Mouse (Mus musculus): Measurements from ENCODE around the gene Gm12169. TPM values are rescaled to one million over a fixed set of nuclear protein-coding genes. Genes with fewer than 3 reads are reported as not detected.
"Not testable (repeated sequence)": the region's sequence is repeated elsewhere in the genome, so short reads cannot be mapped to it uniquely, and the experiment has no call there.

Gene Gm12169
- polyA plus RNA-seq (2016; fragmentation: Nextera tagmentation; extraction: Ambion mirVana), result not detected in 2 replicates

DNA sequence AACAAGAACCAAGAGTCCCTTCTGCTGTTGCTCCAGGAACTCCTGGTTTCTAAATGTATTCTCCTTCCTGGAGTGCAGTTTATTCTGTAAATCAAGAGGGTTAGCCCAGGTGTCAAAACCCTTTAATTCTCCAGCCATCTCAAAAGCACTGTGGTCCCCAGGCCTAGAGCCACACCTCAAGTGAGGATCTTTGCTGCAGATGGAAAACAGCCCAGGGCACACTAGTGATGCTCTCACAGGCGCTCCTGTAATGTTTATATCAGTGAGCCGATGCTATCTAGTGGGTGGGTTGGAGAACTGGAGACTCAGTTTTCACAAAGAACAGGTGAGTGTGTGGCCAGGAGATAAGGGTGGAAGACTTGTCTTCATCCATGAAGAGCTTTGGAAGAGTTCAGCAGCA, at the start of gene Gm12169:
Gm12169 (plus strand) TSS at position 301 of the 400 bp plus-strand sequence.
- no peak within 1 kb of the TSS for H3K4me3 ChIP-seq
- WGBS, result 85% methylated on average over 2 of the region's 2 CpGs
- ATAC-seq (ENCODE audit: low FRiP score, low read depth), result no peak

DNA sequence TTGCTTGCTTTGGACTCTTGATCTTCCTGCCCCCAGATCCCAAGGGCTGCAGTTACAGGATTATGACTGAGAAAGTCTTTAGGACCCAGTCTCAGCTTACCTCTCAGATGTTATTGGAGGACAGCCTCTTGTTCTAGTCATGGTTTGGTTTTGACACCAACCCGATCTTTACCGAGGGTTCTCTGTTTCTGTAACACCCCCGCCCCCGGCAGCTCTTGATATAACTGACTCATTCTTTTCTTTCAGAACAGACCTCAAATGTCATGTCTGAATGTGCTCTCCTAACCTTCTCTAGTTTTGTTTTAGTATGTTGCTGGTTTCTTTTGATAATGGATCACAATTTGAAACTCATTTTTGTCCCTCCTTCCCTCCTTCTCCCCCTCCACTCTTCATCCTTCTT, 49.8 kb upstream of the Gm12169 start:
- Histone ChIP-seq H3K27ac (no peak overlapping the region), H3K27me3 (replicated peaks) (no peaks in the 10 kb centered on the region), H3K9me3 (no peaks in the 10 kb centered on the region), H3K9ac (no peak overlapping the region), H3K36me3 (no peaks in the 10 kb centered on the region), H3K4me2 (replicated peaks) (no peak overlapping the region), H3K4me3 (no peak overlapping the region), H3K4me1 (no peaks in the 10 kb centered on the region)
- ATAC-seq (ENCODE audit: low FRiP score, low read depth), result no peak
- 92% methylated on average over 4 of the region's 4 CpGs for WGBS

More for the DNA sequence above, at the start of gene Gm12169:
- Histone ChIP-seq H3K36me3 (no peaks in the 10 kb centered on the region), H3K27ac (no peak within 1 kb of the TSS), H3K4me1 (no peaks in the 10 kb centered on the region), H3K4me2 (replicated peaks) (no peak within 1 kb of the TSS), H3K27me3 (replicated peaks) (no peaks in the 10 kb centered on the region), H3K9me3 (no peaks in the 10 kb centered on the region), H3K9ac (no peak within 1 kb of the TSS)

DNA sequence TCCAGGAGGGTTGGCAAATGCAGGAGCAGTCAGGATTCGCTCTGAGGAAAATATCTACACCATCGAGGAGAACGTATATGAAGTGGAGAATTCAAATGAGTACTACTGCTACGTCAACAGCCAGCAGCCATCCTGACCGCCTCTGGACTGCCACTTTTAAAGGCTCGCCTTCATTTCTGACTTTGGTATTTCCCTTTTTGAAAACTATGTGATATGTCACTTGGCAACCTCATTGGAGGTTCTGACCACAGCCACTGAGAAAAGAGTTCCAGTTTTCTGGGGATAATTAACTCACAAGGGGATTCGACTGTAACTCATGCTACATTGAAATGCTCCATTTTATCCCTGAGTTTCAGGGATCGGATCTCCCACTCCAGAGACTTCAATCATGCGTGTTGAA, 44.7 kb upstream of the Gm12169 start:
- Histone ChIP-seq H3K4me1 (no peaks in the 10 kb centered on the region), H3K36me3 (no peaks in the 10 kb centered on the region), H3K9me3 (no peaks in the 10 kb centered on the region), H3K9ac (no peak overlapping the region), H3K4me3 (no peak overlapping the region), H3K27me3 (replicated peaks) (no peaks in the 10 kb centered on the region), H3K27ac (no peak overlapping the region), H3K4me2 (replicated peaks) (no peak overlapping the region)
- no peak for ATAC-seq (ENCODE audit: low FRiP score, low read depth)
- 93% methylated on average over 9 of the region's 9 CpGs for WGBS

DNA sequence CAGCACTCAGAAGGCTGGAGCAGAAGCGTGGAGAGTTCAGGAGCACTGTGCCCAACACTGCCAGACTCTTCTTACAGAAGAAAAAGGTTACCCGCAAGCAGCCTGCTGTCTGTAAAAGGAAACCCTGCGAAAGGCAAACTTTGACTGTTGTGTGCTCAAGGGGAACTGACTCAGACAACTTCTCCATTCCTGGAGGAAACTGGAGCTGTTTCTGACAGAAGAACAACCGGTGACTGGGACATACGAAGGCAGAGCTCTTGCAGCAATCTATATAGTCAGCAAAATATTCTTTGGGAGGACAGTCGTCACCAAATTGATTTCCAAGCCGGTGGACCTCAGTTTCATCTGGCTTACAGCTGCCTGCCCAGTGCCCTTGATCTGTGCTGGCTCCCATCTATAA, 43.5 kb upstream of the Gm12169 start:
- no peaks in the 10 kb centered on the region for H3K27me3 ChIP-seq (replicated peaks)
- no peaks in the 10 kb centered on the region for H3K9me3 ChIP-seq
- no peaks in the 10 kb centered on the region for H3K4me1 ChIP-seq
- no peaks in the 10 kb centered on the region for H3K36me3 ChIP-seq
- no peak overlapping the region for H3K9ac ChIP-seq
- no peak overlapping the region for H3K27ac ChIP-seq
- H3K4me3 ChIP-seq, result no peak overlapping the region
- 84% methylated on average over 7 of the region's 7 CpGs for WGBS
- H3K4me2 ChIP-seq (replicated peaks), result no peak overlapping the region
- no peak for ATAC-seq (ENCODE audit: low FRiP score, low read depth)

DNA sequence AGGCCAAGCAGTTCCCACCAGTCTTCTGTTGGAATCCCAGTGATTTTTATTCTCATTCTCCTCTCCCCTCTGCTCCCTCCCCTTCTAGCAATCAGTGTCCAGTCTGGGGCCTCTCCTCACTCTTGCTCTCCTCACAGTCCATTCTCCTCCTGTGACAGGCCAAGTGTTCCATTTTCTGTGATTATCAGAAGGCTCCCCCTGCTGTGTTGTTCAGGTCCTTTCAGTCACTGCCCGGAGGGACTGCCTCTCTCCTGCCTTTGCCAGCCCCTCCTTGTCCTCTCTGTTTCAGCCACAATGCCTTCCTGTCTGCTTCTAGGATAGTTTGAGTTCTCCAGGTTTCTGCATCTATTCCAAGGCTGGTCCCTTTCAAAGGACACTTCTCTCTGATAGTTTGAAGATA, 35.8 kb upstream of the Gm12169 start:
- no peak overlapping the region for H3K4me3 ChIP-seq
- ATAC-seq (ENCODE audit: low FRiP score, low read depth), result no peak
- H3K36me3 ChIP-seq, result no peaks in the 10 kb centered on the region
- no peaks in the 10 kb centered on the region for H3K4me1 ChIP-seq
- WGBS, result 13% methylated on average over 1 of the region's 1 CpGs
- no peak overlapping the region for H3K9ac ChIP-seq
- H3K4me2 ChIP-seq (replicated peaks), result no peak overlapping the region
- no peak overlapping the region for H3K27ac ChIP-seq
- no peaks in the 10 kb centered on the region for H3K27me3 ChIP-seq (replicated peaks)
- H3K9me3 ChIP-seq, result no peaks in the 10 kb centered on the region

DNA sequence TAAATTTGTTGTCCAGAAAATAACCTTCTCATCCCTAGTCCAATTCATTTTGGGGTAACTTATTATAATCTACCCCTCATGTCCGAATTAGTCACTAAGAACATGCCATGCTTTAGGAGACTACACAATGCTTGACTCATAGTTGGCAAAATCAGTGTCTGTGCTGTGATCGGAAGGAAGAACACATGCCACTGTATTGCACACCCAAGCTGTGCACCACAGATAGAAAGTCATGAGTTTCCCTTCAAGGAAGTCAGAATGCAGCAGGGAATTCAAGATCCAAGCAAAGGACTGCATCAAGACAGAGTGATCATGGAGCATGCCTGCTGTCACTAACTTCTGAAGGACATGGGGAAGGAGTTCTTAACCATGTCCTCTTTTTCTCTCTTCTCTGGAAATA, 35.4 kb upstream of the Gm12169 start:
- H3K4me2 ChIP-seq (replicated peaks), result no peak overlapping the region
- no peak overlapping the region for H3K9ac ChIP-seq
- no peaks in the 10 kb centered on the region for H3K4me1 ChIP-seq
- no peak for ATAC-seq (ENCODE audit: low FRiP score, low read depth)
- no peak overlapping the region for H3K4me3 ChIP-seq
- H3K27ac ChIP-seq, result no peak overlapping the region
- no peaks in the 10 kb centered on the region for H3K9me3 ChIP-seq
- H3K27me3 ChIP-seq (replicated peaks), result no peaks in the 10 kb centered on the region
- 85% methylated on average over 2 of the region's 2 CpGs for WGBS
- no peaks in the 10 kb centered on the region for H3K36me3 ChIP-seq

DNA sequence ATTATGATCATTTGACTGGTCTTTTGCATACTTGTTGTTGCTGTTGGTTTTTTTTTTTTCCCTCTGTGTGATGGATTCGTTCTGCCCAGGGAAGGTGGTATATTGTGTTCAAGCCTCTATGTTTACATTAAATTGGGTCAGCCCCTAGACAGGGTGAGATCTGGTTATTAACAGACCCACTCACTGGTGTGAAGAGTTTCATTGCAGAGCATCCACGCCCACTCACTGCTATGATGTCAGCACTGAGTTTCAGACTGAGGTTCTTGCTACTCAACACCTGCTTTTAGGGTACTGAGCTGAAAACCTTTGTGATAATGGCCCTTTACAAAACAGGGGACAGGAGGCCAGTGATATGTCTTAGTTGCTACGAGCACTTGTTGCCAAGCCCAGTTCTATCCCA, 16.9 kb upstream of the Gm12169 start:
- no peak for ATAC-seq (ENCODE audit: low FRiP score, low read depth)
- WGBS, result 80% methylated on average over 3 of the region's 3 CpGs
- Histone ChIP-seq H3K4me3 (no peak overlapping the region), H3K4me1 (no peaks in the 10 kb centered on the region), H3K27me3 (replicated peaks) (no peaks in the 10 kb centered on the region), H3K4me2 (replicated peaks) (no peak overlapping the region), H3K36me3 (no peaks in the 10 kb centered on the region), H3K27ac (no peak overlapping the region), H3K9ac (no peak overlapping the region), H3K9me3 (no peaks in the 10 kb centered on the region)

DNA sequence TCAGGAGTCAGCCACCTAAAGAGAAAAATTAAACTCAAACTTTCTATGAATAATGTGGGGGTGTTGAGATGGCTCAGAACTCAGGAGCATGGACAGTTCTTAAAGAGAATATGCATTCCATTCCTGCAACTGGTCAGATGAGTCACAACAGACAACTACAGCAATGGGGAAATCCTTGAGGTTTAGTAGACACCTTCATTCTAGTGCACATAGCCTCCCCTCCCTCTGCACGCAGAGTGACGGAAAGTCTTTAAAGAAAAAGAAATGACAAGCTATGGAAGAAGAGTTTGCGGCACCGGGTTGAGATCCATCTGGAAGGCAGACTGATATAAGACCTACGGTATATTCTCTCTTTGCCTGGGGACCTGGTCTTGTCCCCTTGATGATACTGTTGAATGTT, 14.1 kb upstream of the Gm12169 start:
- Histone ChIP-seq H3K9me3 (no peaks in the 10 kb centered on the region), H3K4me3 (no peak overlapping the region), H3K9ac (no peak overlapping the region), H3K4me1 (no peaks in the 10 kb centered on the region), H3K27ac (no peak overlapping the region), H3K4me2 (replicated peaks) (no peak overlapping the region), H3K27me3 (replicated peaks) (no peaks in the 10 kb centered on the region), H3K36me3 (no peaks in the 10 kb centered on the region)
- 96% methylated on average over 5 of the region's 5 CpGs for WGBS
- ATAC-seq (ENCODE audit: low FRiP score, low read depth), result no peak

DNA sequence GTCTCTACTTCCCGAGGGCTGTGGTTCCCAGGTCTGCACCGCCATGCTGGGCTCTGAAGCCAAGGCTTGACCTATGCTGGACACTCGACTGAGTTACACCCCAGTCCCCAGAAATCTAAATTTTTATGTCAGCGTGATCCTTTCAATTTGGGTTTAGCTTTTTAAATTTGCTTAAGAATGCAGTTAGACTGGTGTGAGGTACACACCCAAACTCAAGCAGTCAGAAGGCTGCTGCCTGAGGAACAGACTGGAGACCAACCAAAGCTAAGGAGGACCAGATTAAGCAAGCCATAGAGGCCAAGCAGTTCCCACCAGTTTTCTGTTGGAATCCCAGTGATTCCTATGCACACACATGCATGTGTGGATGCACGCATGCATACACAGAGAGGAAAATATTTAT, 2.7 kb upstream of the Gm12169 start:
- H3K4me3 ChIP-seq; ATAC-seq (ENCODE audit: low FRiP score, low read depth): not testable (repeated sequence)
- 86% methylated on average over 5 of the region's 5 CpGs for WGBS

DNA sequence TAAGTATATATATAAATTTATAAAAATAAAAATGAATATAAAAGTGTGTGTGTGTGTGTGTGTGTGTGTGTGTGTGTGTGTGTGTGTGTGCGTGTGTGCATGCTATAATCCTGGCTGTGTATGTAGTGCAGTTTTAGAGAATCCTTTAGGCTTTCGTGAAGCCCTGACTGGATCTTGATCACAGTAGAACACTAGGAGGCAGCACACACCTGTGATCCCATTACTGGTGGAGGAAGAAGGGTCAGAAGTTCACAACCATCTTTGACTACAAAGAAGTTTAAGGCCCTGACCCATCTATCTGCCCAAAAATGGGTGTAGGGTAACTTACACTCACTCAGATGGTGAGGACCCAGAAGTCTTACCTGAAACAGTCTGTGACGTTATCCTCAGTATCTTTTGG, 1.3 kb upstream of the Gm12169 start:
- H3K27ac ChIP-seq, result no peak overlapping the region
- 86% methylated on average over 3 of the region's 3 CpGs for WGBS
- no peaks in the 10 kb centered on the region for H3K4me1 ChIP-seq

More for the DNA sequence above, 2.7 kb upstream of the Gm12169 start:
- H3K27ac ChIP-seq; H3K9me3 ChIP-seq; H3K9ac ChIP-seq; H3K4me1 ChIP-seq; H3K27me3 ChIP-seq (replicated peaks); H3K4me2 ChIP-seq (replicated peaks); H3K36me3 ChIP-seq: not testable (repeated sequence)

DNA sequence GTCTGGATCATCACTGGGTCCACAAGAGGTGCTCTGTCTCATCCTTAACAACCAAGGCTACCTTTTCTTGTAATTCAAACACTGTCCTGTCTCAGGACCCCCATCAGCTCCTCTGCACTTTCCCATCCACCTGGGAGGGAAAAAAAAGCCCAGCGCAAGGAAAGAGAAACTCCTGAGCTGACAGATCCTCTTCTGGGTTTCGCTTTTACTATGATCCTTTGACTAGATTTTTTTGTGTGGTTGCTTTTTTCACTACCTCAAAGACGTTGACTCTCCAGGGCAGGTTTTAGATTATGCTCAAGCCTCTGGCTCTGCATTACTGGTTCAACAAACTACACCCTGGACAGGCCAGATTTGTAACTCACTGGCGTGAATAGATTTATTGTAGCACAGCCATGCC, 6.1 kb downstream of the Gm12169 start:
- WGBS, result 78% methylated on average over 4 of the region's 4 CpGs
- Histone ChIP-seq H3K27me3 (replicated peaks) (no peaks in the 10 kb centered on the region), H3K9ac (no peak overlapping the region), H3K4me2 (replicated peaks) (no peak overlapping the region), H3K27ac (no peak overlapping the region), H3K36me3 (no peaks in the 10 kb centered on the region), H3K4me1 (no peaks in the 10 kb centered on the region), H3K9me3 (no peaks in the 10 kb centered on the region), H3K4me3 (no peak overlapping the region)
- ATAC-seq (ENCODE audit: low FRiP score, low read depth), result no peak

More for the DNA sequence above, 1.3 kb upstream of the Gm12169 start:
- Histone ChIP-seq H3K36me3 (no peaks in the 10 kb centered on the region), H3K27me3 (replicated peaks) (no peaks in the 10 kb centered on the region), H3K9ac (no peak overlapping the region), H3K4me3 (no peak overlapping the region), H3K9me3 (no peaks in the 10 kb centered on the region), H3K4me2 (replicated peaks) (no peak overlapping the region)
- no peak for ATAC-seq (ENCODE audit: low FRiP score, low read depth)

DNA sequence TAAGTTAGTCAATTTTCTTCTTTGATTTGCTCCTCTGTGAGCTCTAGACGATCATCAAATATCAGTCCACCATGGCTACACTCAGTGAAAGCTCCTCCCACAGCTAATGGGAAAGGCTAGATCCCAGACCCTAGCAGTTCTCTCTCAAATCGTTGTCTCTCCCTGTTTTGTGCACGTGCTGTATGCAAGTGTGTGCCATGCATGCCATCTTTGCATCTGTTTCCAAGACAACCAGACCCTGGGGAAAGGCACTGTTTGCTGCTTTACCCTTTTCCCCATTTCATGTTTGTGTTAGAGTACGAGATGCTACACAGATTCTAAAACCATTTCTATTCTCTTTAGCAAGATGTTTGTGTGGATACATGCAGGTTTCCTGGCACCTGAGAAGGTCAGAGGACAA, 13.0 kb downstream of the Gm12169 start:
- H3K4me3 ChIP-seq, result no peak overlapping the region
- H3K36me3 ChIP-seq, result no peaks in the 10 kb centered on the region
- no peak overlapping the region for H3K9ac ChIP-seq
- no peak overlapping the region for H3K27ac ChIP-seq
- H3K9me3 ChIP-seq, result no peaks in the 10 kb centered on the region
- WGBS, result 70% methylated on average over 4 of the region's 4 CpGs
- no peaks in the 10 kb centered on the region for H3K4me1 ChIP-seq
- no peaks in the 10 kb centered on the region for H3K27me3 ChIP-seq (replicated peaks)
- H3K4me2 ChIP-seq (replicated peaks), result no peak overlapping the region
- ATAC-seq (ENCODE audit: low FRiP score, low read depth), result no peak

DNA sequence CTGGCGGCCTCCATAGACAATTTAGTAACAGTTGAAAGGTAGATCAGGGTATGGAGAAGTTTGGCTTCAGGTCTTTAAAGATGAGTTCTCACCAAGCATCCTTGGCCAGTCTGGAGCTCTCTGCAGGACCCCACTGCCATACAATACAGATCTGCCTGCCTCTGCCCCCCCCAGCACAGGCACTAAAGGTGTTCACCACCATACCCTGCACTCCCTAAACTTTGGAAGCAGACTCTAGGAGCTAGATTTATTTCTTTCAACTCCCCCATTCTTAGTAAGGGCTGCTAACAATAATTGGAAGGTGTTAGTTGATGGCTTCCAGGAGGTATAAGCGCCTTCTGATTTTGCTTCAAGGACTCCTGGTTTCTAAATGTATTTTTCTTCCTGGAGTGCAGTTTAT, 19.5 kb downstream of the Gm12169 start:
- Histone ChIP-seq H3K36me3 (no peaks in the 10 kb centered on the region), H3K9me3 (no peaks in the 10 kb centered on the region), H3K4me2 (replicated peaks) (no peak overlapping the region), H3K4me1 (no peaks in the 10 kb centered on the region), H3K9ac (no peak overlapping the region), H3K27me3 (replicated peaks) (no peaks in the 10 kb centered on the region), H3K27ac (no peak overlapping the region), H3K4me3 (no peak overlapping the region)
- no peak for ATAC-seq (ENCODE audit: low FRiP score, low read depth)
- 90% methylated on average over 2 of the region's 2 CpGs for WGBS

Measured in neural tube, embryonic 12.5 days (tissue).